Mouse (Mus musculus) hindbrain, embryonic 13.5 days (tissue): ENCODE data around the gene Olfr789. TPM values are rescaled to one million over a fixed set of nuclear protein-coding genes. Genes with fewer than 3 reads are reported as not detected.

Source experiments
- ATAC-seq: fragments of 200-750 bp; cut with Nextera tagmentation; 2 replicates; pipeline ENCODE4 v1.8.0; 2017; ENCODE audit warnings: moderate TSS enrichment; ENCODE audit not compliant: low FRiP score
- H3K27ac ChIP-seq: fragments of 300-500 bp; sonication (generic); 2 replicates; pipeline ENCODE4 v1.5.1; 2015; ENCODE audit warnings: inconsistent platforms, mild to moderate bottlenecking, moderate library complexity
- H3K27me3 ChIP-seq: fragments of 300-500 bp; sonication (generic); 2 replicates; pipeline ENCODE4 v1.6.1; 2015; ENCODE audit warnings: mild to moderate bottlenecking, inconsistent platforms
- H3K36me3 ChIP-seq: fragments of 300-500 bp; sonication (generic); 2 replicates; pipeline ENCODE4 v1.6.1; 2015; ENCODE audit warnings: mild to moderate bottlenecking, inconsistent platforms
- H3K4me1 ChIP-seq: fragments of 300-500 bp; sonication (generic); replicated peaks from 2 replicates; pipeline ENCODE4 v1.6.1; 2015; ENCODE audit warnings: inconsistent platforms
- H3K4me2 ChIP-seq: fragments of 300-500 bp; sonication (generic); 2 replicates; pipeline ENCODE4 v1.6.1; 2015; ENCODE audit warnings: inconsistent platforms, mild to moderate bottlenecking, moderate library complexity
- H3K4me3 ChIP-seq: fragments of 300-500 bp; sonication (generic); 2 replicates; pipeline ENCODE4 v1.5.1; 2015; ENCODE audit warnings: mild to moderate bottlenecking, inconsistent platforms
- H3K9ac ChIP-seq: fragments of 300-500 bp; sonication (generic); 2 replicates; pipeline ENCODE4 v1.6.1; 2015; ENCODE audit warnings: mild to moderate bottlenecking, inconsistent platforms
- H3K9me3 ChIP-seq: fragments of 300-500 bp; sonication (generic); 2 replicates; pipeline ENCODE4 v1.6.1; 2016; ENCODE audit warnings: inconsistent platforms
- WGBS: fragments of 180-500 bp; shearing (Covaris S2); methylation state at CpG from one replicate; pipeline ENCODE4 v1.1.7; 2015; 5-methylcytosine and 5-hydroxymethylcytosine counted together
- polyA plus RNA-seq: library from polyadenylated mRNA; unstranded; fragments of >200 nt; fragmentation: Nextera tagmentation; extraction: Ambion mirVana; gene quantifications from 2 replicates; pipeline ENCODE4 v1.2.1, GENCODE M21; 2015

Olfr789 gene
- not detected in 2 replicates for polyA plus RNA-seq

DNA sequence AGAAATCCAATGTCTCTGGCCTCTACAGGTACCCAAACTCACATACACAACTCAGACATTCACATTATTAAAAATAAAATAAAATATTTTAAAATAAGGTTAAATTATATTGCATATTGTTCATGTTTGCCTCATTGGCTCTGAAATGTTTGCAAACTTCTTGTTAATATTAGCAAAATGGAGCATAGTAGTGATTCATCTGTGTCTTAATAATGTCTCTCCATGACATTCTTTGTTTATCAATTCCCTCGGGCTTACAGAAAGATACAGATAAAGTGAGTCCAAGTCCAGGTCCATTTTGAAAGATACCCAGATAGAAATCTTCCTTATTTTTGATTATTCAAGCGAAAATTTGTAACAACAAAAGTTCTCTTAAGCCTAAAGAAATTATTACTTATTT lies at the start of gene Olfr789:
TSS of gene Olfr789 (plus strand) at position 301 of the 400 bp plus-strand sequence.
- no peaks in the 10 kb centered on the region for H3K4me1 ChIP-seq
- no peak within 1 kb of the TSS for H3K9ac ChIP-seq
- no peak within 1 kb of the TSS for H3K27ac ChIP-seq
- no peaks in the 10 kb centered on the region for H3K27me3 ChIP-seq
- no peak within 1 kb of the TSS for H3K4me3 ChIP-seq
- ATAC-seq = no peak
- no peak within 1 kb of the TSS for H3K4me2 ChIP-seq
- 67% methylated on average over 2 of the region's 2 CpGs for WGBS
- H3K9me3 ChIP-seq = no peaks in the 10 kb centered on the region
- H3K36me3 ChIP-seq = no peaks in the 10 kb centered on the region

DNA sequence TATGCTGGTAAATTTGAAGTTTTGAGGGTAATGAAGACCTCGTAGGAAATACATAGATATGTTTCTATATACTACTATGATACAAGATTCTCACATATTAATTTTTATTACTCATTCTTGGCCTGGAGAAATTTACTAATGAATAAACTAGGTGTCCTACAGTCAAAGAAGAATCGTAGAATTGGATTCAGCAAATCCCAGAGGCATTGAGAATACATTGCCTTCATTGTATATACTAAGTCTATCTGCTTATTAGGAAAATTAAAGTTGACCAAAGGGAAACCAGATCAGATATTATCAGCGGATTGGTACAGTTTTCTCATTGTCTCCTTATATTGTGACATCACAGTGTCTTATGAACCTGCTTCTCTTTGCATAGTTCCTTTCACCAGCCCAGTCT lies 23.0 kb upstream of the Olfr789 start, which contains the start of gene Olfr787:
TSS of gene Olfr787 (plus strand) at position 301 of the 400 bp plus-strand sequence.
- Histone ChIP-seq H3K27me3 (no peaks in the 10 kb centered on the region), H3K4me2 (no peak within 1 kb of the TSS), H3K36me3 (no peaks in the 10 kb centered on the region), H3K9me3 (no peaks in the 10 kb centered on the region), H3K27ac (no peak within 1 kb of the TSS), H3K4me1 (no peaks in the 10 kb centered on the region), H3K4me3 (no peak within 1 kb of the TSS), H3K9ac (no peak within 1 kb of the TSS)
- WGBS = 85% methylated on average over 3 of the region's 3 CpGs
- no peak for ATAC-seq

- H3K27me3 ChIP-seq = no peaks in the 10 kb centered on the region
- H3K9me3 ChIP-seq = no peaks in the 10 kb centered on the region
- H3K4me3 ChIP-seq = no peak within 1 kb of the TSS
- no peaks in the 10 kb centered on the region for H3K4me1 ChIP-seq
- H3K9ac ChIP-seq = no peak within 1 kb of the TSS
- no peak for ATAC-seq
- H3K4me2 ChIP-seq = no peak within 1 kb of the TSS
- no peak within 1 kb of the TSS for H3K27ac ChIP-seq
- no peaks in the 10 kb centered on the region for H3K36me3 ChIP-seq
Observed at GRCm38 (mm10) chr10:129470698-129471097, 13.9 kb upstream of the Olfr789 start, which contains the start of gene Olfr788. Gene Olfr788, plus strand, starts transcription at chr10:129470998.

DNA sequence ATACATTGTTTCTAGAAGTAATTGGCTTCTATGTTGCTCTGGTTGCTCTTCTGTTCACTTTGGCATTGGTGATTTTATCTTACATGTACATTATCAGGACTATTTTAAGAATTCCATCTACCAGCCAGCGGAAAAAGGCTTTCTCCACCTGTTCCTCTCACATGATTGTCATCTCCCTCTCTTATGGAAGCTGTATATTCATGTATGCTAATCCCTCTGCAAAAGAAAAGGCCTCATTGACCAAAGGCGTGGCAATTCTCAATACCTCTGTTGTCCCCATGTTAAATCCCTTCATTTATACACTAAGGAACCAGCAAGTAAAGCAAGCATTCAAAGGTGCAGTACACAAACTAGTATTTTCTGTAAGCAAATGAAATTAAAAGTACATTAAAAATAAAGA lies 11.3 kb upstream of the Olfr789 start:
- WGBS = 70% methylated on average over 2 of the region's 2 CpGs
- no peak for ATAC-seq
- no peaks in the 10 kb centered on the region for H3K9me3 ChIP-seq
- H3K36me3 ChIP-seq = no peaks in the 10 kb centered on the region
- H3K27ac ChIP-seq = no peak overlapping the region
- H3K4me2 ChIP-seq = no peak overlapping the region
- no peaks in the 10 kb centered on the region for H3K27me3 ChIP-seq
- H3K4me3 ChIP-seq = no peak overlapping the region
- no peaks in the 10 kb centered on the region for H3K4me1 ChIP-seq
- no peak overlapping the region for H3K9ac ChIP-seq

DNA sequence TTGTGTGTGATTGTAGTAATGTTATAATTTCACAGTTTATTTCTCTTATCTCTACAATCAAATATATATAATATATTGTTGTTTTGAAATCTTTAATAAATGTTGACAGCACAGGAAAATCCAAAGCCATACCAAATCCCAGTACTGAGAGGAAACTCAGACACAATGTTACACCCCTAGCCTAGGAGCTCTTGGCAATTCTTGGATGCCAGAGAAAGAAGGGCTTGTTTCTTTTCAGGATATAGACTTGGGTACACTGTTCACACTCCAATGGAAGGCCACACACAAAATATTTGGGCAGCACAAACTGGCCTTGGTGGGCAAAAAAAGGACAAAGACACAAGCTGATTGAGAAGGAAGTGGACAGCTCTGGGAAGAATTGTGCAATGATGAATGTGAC lies 10.8 kb upstream of the Olfr789 start:
- Histone ChIP-seq H3K4me3 (no peak overlapping the region), H3K27ac (no peak overlapping the region), H3K4me1 (no peaks in the 10 kb centered on the region), H3K9me3 (no peaks in the 10 kb centered on the region), H3K4me2 (no peak overlapping the region), H3K36me3 (no peaks in the 10 kb centered on the region), H3K27me3 (no peaks in the 10 kb centered on the region), H3K9ac (no peak overlapping the region)
- no peak for ATAC-seq

- Histone ChIP-seq H3K27me3 (no peaks in the 10 kb centered on the region), H3K36me3 (no peaks in the 10 kb centered on the region), H3K4me1 (no peaks in the 10 kb centered on the region), H3K9me3 (no peaks in the 10 kb centered on the region), H3K27ac (no peak overlapping the region), H3K9ac (no peak overlapping the region), H3K4me3 (no peak overlapping the region), H3K4me2 (no peak overlapping the region)
- no peak for ATAC-seq
- 84% methylated on average over 2 of the region's 2 CpGs for WGBS
Observed at GRCm38 (mm10) chr10:129490101-129490500, 5.5 kb downstream of the Olfr789 start.

DNA sequence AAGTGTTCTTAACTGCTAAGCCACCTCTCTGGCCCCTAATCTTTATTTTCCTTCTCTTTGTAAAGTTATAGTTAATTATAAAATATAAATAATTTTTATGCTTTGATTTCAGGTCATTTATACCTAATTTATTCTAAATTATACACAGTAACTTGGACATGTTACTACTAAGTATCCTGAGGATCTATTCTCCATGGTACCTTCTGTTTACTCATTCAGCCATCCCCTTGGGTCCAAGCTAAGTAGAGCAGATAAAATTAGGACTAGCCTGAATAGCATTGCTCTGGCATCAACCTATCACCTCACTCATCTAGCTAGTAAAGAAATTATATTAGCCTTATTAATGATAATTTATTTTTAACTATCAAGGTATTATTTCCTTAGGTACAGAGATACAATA lies 13.6 kb downstream of the Olfr789 start, which contains the start of gene Olfr790:
TSS of gene Olfr790 (plus strand) at position 301 of the 400 bp plus-strand sequence.
- Histone ChIP-seq H3K4me3 (no peak within 1 kb of the TSS), H3K27me3 (no peaks in the 10 kb centered on the region), H3K36me3 (no peaks in the 10 kb centered on the region), H3K4me1 (no peaks in the 10 kb centered on the region), H3K9me3 (no peaks in the 10 kb centered on the region), H3K27ac (no peak within 1 kb of the TSS), H3K4me2 (no peak within 1 kb of the TSS), H3K9ac (no peak within 1 kb of the TSS)
- no peak for ATAC-seq

- WGBS = 73% methylated on average over 3 of the region's 3 CpGs
- no peak within 1 kb of the TSS for H3K9ac ChIP-seq
- H3K9me3 ChIP-seq = no peaks in the 10 kb centered on the region
- H3K4me2 ChIP-seq = no peak within 1 kb of the TSS
- no peak within 1 kb of the TSS for H3K4me3 ChIP-seq
- H3K27me3 ChIP-seq = no peaks in the 10 kb centered on the region
- H3K36me3 ChIP-seq = no peaks in the 10 kb centered on the region
- no peak for ATAC-seq
- no peak within 1 kb of the TSS for H3K27ac ChIP-seq
- no peaks in the 10 kb centered on the region for H3K4me1 ChIP-seq
Observed at GRCm38 (mm10) chr10:129521492-129521891, 36.9 kb downstream of the Olfr789 start, which contains the start of gene Olfr791. Gene Olfr791, plus strand, starts transcription at chr10:129521792.

DNA sequence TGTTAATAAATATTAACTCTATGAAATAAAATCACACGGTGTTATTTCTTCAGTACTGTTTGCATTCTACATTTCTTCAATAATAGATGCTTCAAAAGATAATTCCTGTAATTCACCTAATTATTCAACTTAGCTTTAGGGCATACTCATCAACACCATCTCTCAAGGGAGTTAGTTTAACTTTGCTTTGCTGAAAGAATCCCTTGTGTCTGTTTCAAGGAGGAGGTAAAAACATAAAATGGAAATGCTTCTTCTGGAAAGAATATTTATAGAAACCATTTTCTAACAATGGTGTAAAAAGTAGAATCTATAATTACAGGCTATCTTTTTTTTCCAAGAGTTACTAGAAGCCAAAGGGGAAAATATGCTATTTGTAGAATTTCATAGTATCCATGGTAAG lies 54.3 kb downstream of the Olfr789 start, which contains the start of gene Olfr792:
TSS of gene Olfr792 (plus strand) at position 301 of the 400 bp plus-strand sequence.
- Histone ChIP-seq H3K4me1 (no peaks in the 10 kb centered on the region), H3K36me3 (no peaks in the 10 kb centered on the region), H3K4me3 (no peak within 1 kb of the TSS), H3K4me2 (no peak within 1 kb of the TSS), H3K27ac (no peak within 1 kb of the TSS), H3K27me3 (no peaks in the 10 kb centered on the region), H3K9me3 (no peaks in the 10 kb centered on the region; the same call in 1 of the 2 replicates), H3K9ac (no peak within 1 kb of the TSS)
- 74% methylated on average over 1 of the region's 1 CpGs for WGBS
- ATAC-seq = no peak

Other genes with a start within 250 kb of the Olfr789 start
- gene Olfr774, start 248.5 kb upstream of the Olfr789 start, polyA plus RNA-seq = not detected in 2 replicates
- not detected in 2 replicates for gene Olfr775, start 236.3 kb upstream of the Olfr789 start, polyA plus RNA-seq
- gene Olfr776, start 225.6 kb upstream of the Olfr789 start, polyA plus RNA-seq = not detected in 2 replicates
- gene Olfr777, start 213.3 kb upstream of the Olfr789 start, polyA plus RNA-seq = not detected in 2 replicates
- gene Olfr780, start 166.6 kb upstream of the Olfr789 start, polyA plus RNA-seq = not detected in 2 replicates
- not detected in 2 replicates for gene Olfr781, start 155.9 kb upstream of the Olfr789 start, polyA plus RNA-seq
- not detected in 2 replicates for gene Olfr782, start 135.9 kb upstream of the Olfr789 start, polyA plus RNA-seq
- 0.08 TPM in 1 of 2 replicates, not detected in the other for gene Olfr784, start 100.7 kb upstream of the Olfr789 start, polyA plus RNA-seq
- not detected in 2 replicates for gene Olfr785, start 79.3 kb upstream of the Olfr789 start, polyA plus RNA-seq
- gene Olfr786, start 57.4 kb upstream of the Olfr789 start, polyA plus RNA-seq = not detected in 2 replicates
- not detected in 2 replicates for gene Olfr787, start 22.9 kb upstream of the Olfr789 start, polyA plus RNA-seq
- gene Olfr788, start 13.8 kb upstream of the Olfr789 start, polyA plus RNA-seq = not detected in 2 replicates
- not detected in 2 replicates for gene Olfr790, start 13.7 kb downstream of the Olfr789 start, polyA plus RNA-seq
- gene Olfr791, start 37.0 kb downstream of the Olfr789 start, polyA plus RNA-seq = not detected in 2 replicates
- not detected in 2 replicates for gene Olfr792, start 54.4 kb downstream of the Olfr789 start, polyA plus RNA-seq
- gene Olfr794, start 82.9 kb downstream of the Olfr789 start, polyA plus RNA-seq = not detected in 2 replicates
- gene Olfr796, start 127.8 kb downstream of the Olfr789 start, polyA plus RNA-seq = not detected in 2 replicates
- not detected in 2 replicates for gene Olfr798, start 143.2 kb downstream of the Olfr789 start, polyA plus RNA-seq
- gene Olfr799, start 152.7 kb downstream of the Olfr789 start, polyA plus RNA-seq = not detected in 2 replicates
- gene Olfr800, start 172.9 kb downstream of the Olfr789 start, polyA plus RNA-seq = not detected in 2 replicates
- gene Olfr801, start 189.1 kb downstream of the Olfr789 start, polyA plus RNA-seq = not detected in 2 replicates
- 0.03 TPM in 1 of 2 replicates, not detected in the other for gene Olfr802, start 203.4 kb downstream of the Olfr789 start, polyA plus RNA-seq
- not detected in 2 replicates for gene Olfr803, start 209.5 kb downstream of the Olfr789 start, polyA plus RNA-seq
- gene Olfr804, start 218.5 kb downstream of the Olfr789 start, polyA plus RNA-seq = not detected in 2 replicates
- gene Olfr805, start 244.6 kb downstream of the Olfr789 start, polyA plus RNA-seq = not detected in 2 replicates